Mouse (Mus musculus) brain, embryonic 14.5 days (tissue): ENCODE data around the gene Gm28230.

ENCODE experiments used
- CTCF ChIP-seq: fragments of 200-500 bp; IDR thresholded peaks from 2 replicates; pipeline ENCODE4 v1.5.1; 2012; ENCODE audit warnings: inconsistent platforms, mild to moderate bottlenecking, moderate library complexity, borderline replicate concordance; ENCODE audit not compliant: insufficient read depth, insufficient read length; ENCODE audit errors: extremely low read depth
- POLR2A ChIP-seq: fragments of 200-500 bp; IDR thresholded peaks from 2 replicates; pipeline ENCODE4 v1.6.1; 2012; ENCODE audit warnings: mild to moderate bottlenecking, inconsistent platforms, borderline replicate concordance; ENCODE audit not compliant: poor library complexity, insufficient read depth, insufficient read length, severe bottlenecking; ENCODE audit errors: extremely low read depth

DNA sequence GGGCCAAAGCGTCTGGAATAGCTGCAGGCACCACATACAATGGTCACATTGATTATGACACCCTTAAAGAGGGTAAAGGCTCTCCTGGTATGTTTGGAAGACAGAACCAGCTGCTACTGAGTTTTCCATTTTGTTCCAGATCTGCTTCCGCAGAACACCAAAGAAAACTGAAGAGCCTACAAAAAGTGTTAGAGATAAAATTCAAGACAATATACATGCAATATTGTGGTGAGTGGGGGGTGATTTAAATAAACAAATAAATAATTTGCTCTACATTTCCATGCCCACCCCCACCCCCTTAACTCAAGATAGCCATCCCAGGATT is 12.9 kb downstream of the Gm28230 start:
- TF ChIP-seq CTCF, result no peak
- TF ChIP-seq POLR2A, result no peak
